Mouse (Mus musculus): ENCODE data around the gene Ripor2.

DNA sequence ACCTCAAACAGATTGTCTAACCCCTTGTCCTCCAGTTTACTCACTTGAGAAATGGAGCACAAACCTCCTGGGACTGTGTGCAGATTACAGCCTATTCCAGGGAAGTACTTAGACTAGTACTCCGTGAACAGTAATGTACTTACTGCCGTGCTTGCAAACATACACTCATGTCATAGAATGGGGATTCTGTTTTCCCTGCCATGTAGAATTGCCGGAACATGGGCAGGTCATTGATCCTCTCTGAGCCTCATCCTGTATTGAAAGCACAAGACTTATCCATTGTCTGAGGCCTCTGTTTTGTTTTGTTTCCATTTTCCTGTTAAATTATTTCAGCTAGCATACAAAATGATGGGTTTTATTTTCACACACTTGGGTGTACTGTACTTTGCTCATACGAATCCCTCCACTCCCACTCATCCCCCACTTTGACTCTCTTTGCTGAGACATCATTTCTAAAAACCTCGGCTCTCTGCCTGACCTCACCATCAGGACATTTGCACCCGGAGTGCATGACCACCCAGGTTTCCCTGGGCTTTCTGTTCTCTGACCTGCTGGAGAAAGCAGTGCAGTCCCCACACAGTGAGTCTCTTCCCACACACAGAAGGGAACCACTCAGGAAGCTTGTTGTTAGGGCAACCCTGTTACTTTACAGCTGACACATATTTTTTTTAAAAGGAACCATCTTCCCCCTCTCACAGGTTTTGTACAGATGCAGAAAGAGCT, 35.2 kb downstream of the Ripor2 start:
- TF ChIP-seq SMC3 (IDR thresholded peaks at IDR 0.05; ENCODE audit: low read depth, low read length) (no peak), CTCF (conservative IDR thresholded peaks at IDR 0.05 in 1 of 2, IDR thresholded peaks at IDR 0.05 in 1 of 2; ENCODE audit: low read depth in 2 of 2, low read length in 2 of 2) (no peak), UBTF (IDR thresholded peaks at IDR 0.05; ENCODE audit: low read depth, low read length) (no peak), JUN (IDR thresholded peaks at IDR 0.05; ENCODE audit: insufficient read depth, low read depth, low read length) (no peak), MAX (IDR thresholded peaks at IDR 0.05; ENCODE audit: low read length) (no peak), NRF1 (IDR thresholded peaks at IDR 0.05; ENCODE audit: low read depth, low read length) (no peak), HCFC1 (IDR thresholded peaks at IDR 0.05; ENCODE audit: low read depth, low read length) (no peak), ZNF384 (IDR thresholded peaks at IDR 0.05; ENCODE audit: low read depth, low read length) (no peak), CHD1 (IDR thresholded peaks at IDR 0.05; ENCODE audit: low read depth, low read length) (no peak), MEF2A (IDR thresholded peaks at IDR 0.05; ENCODE audit: borderline replicate concordance, low read depth, low read length) (no peak), EP300 (IDR thresholded peaks at IDR 0.05; ENCODE audit: low read length) (no peak)
